Mouse (Mus musculus): ENCODE measurements around the gene Ttc33.
A peak's percentile ranks its signal among the peaks of the same experiment; 100 is the strongest.
"Not testable (repeated sequence)": the region's sequence is repeated elsewhere in the genome, so short reads cannot be mapped to it uniquely, and the experiment has no call there.

The Ttc33 gene

DNA sequence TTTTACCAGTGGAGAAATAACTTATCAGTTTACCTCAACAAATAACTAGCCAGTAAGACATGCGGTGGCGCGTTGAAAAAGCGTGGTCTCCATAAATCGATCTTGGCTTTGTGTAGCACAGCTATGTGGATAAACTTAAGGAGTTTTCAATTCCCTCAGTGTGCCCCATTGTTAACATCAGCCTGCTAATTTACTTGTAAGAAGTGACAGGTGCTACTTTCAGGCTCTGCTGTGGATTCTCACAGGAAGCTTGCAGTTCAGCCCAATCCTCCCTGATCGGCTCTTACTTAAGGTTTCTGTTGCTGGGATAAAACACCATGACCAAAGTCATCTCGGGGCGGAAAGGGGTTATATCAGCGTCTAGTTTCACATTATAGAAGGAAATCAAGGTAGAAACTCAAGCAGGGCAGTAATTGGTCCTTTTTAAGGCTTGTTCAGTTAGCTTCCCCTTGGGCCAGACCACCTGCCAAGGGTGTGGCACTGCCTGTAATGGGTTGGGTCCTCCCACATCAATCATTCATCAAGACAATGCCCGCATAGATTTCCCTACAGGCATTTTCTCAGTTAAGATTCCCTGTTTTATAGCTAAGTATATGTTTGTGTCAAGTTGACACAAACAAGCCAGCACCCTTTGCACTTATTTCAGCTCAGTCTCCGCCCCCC lies 526 bp upstream of the Ttc33 start:
- no peak for ATAC-seq (ENCODE audit: insufficient number of reproducible peaks, low FRiP score, low TSS enrichment)

DNA sequence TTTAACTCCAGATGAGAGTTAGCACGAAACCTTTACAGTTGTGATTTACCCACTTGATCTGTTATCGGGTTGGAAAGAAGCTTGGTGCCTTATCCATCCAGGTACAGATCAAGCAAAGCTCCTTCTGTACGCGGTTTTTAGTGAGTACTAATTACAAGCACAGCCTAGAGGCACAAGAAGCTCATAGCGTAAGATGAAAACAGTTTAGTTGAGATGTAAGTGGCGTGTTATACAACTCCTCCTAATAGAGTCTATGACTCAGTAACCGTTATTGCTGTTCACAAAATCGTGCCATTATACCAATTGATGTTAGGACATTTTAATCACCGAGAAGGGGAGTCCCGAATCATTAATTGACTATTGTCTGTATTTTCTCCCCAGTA lies 959 bp downstream of the Ttc33 start:
- peak; percentile 2; the same call in 1 of the 2 replicates for ATAC-seq (ENCODE audit: insufficient number of reproducible peaks, low FRiP score, low TSS enrichment)

DNA sequence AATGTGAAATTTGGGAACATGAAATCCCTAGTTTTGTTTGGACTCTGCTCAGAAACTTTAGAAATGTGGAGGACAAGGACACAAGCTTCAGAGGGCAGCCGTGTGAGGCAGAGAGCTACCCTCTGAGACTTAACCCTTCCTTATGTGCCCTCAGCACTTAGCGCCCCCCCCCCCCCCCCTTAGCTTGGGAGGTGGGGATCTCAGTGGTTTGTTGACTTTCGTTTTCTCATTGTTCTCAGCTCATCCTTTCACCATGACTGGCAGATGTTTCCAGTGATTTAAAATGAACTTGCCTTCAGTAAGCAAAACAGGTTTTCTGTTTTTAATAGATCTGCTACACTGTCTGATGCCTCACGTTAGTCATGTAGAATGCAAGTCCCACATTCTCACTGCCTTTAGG lies 1.8 kb downstream of the Ttc33 start:
- no peak for ATAC-seq (ENCODE audit: insufficient number of reproducible peaks, low FRiP score, low TSS enrichment)

GRCm38 (mm10) chr15:5188029-5188428 lies 2.7 kb downstream of the Ttc33 start:
- no peak for ATAC-seq (ENCODE audit: insufficient number of reproducible peaks, low FRiP score, low TSS enrichment)

GRCm38 (mm10) chr15:5189504-5190093 lies 4.3 kb downstream of the Ttc33 start:
- no peak for ATAC-seq (ENCODE audit: insufficient number of reproducible peaks, low FRiP score, low TSS enrichment)

- no peak for ATAC-seq (ENCODE audit: insufficient number of reproducible peaks, low FRiP score, low TSS enrichment)
These were observed 8.5 kb downstream of the Ttc33 start for GRCm38 (mm10) chr15:5193833-5194232.

GRCm38 (mm10) chr15:5194446-5194845 lies 9.1 kb downstream of the Ttc33 start:
- ATAC-seq (ENCODE audit: insufficient number of reproducible peaks, low FRiP score, low TSS enrichment), result no peak

DNA sequence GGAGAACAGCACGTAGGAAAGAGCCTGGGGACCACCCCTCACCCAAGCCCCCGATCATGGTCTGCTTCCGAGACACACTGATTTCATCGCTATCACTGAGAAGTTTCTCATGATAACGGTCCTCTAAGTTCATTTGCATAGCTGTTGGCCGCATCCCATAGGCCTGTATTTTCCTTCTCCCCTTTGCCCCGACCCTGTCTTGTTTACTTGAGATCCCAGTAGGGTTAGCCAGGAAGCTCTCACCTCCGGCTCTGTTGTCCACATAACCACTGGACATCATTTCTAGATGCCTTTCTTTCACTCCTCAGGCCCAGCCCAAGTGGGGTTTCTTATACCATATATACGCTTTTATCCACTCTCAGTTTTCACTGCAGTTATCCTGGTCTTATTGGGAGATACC lies 9.6 kb downstream of the Ttc33 start:
- no peak for ATAC-seq (ENCODE audit: insufficient number of reproducible peaks, low FRiP score, low TSS enrichment)

- ATAC-seq (ENCODE audit: insufficient number of reproducible peaks, low FRiP score, low TSS enrichment), result no peak
These were observed 10.7 kb downstream of the Ttc33 start for GRCm38 (mm10) chr15:5195987-5196514.

- ATAC-seq (ENCODE audit: insufficient number of reproducible peaks, low FRiP score, low TSS enrichment), result no peak
These were observed 11.4 kb downstream of the Ttc33 start for GRCm38 (mm10) chr15:5196691-5197090.

DNA sequence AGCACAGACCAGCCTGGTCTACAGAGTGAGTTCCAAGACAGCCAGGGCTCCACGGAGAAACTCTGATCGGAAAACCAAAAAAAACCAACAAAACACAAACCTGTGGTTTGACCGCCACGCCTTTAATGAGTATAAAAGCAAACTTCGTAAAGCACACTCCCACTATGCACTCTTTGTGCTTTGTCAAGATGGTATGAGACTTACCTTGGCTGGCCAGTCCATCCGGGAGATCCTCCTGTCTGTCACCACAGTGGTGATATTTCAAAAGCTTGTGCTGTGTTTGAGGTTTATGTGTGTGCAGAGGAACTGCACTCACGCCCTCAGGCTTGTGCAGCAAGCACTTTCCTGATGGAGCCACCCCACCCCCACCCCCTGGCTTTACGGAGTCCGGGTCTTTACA lies 19.9 kb downstream of the Ttc33 start:
- no peak for ATAC-seq (ENCODE audit: insufficient number of reproducible peaks, low FRiP score, low TSS enrichment)

DNA sequence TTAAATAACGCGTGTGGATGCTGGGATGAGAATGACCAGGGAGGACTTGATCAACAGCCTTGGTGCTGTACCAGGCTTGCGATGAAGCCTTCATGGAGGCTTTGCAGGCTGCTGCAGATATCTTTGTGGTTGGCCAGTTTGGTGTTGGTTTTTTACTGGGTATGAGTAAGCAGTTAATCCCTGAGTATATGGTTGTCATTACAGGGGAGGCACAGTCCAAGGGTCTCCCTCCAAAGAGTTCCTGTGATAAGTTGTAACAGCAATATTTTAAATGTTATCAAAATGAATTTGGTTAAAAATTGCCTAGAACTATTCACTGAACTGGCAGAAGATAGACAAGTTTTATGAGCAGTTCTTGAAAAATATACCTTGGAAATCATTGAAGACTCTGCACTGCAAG lies 23.8 kb downstream of the Ttc33 start:
- ATAC-seq (ENCODE audit: insufficient number of reproducible peaks, low FRiP score, low TSS enrichment), result no peak

DNA sequence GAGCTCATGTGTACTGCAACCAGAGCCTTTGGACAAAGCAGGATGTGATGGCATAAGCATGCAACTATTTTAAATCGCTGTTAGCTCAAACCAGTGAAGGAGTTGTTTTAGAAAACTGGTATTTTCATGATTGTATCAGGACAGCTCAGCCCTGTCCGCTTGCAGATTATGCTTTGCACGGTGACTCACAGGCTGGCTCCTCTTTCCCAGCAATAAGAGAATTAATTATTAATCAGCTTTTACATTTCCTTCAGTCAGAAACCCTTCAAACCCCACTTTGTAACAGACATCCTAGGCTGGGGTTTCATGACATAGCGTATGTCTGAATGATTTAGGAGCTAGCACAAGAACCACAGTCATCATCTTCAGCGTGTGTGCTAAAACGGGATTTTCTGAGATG lies 35.2 kb downstream of the Ttc33 start:
- no peak for ATAC-seq (ENCODE audit: insufficient number of reproducible peaks, low FRiP score, low TSS enrichment)

- ATAC-seq (ENCODE audit: insufficient number of reproducible peaks, low FRiP score, low TSS enrichment), result not testable (repeated sequence)
These were observed 45.4 kb downstream of the Ttc33 start for GRCm38 (mm10) chr15:5230746-5231145.

- no peak for ATAC-seq (ENCODE audit: insufficient number of reproducible peaks, low FRiP score, low TSS enrichment)
These were observed 49.3 kb downstream of the Ttc33 start for GRCm38 (mm10) chr15:5234659-5235058.

- ATAC-seq (ENCODE audit: insufficient number of reproducible peaks, low FRiP score, low TSS enrichment), result no peak
These were observed 50.2 kb downstream of the Ttc33 start for GRCm38 (mm10) chr15:5235527-5235926.

DNA sequence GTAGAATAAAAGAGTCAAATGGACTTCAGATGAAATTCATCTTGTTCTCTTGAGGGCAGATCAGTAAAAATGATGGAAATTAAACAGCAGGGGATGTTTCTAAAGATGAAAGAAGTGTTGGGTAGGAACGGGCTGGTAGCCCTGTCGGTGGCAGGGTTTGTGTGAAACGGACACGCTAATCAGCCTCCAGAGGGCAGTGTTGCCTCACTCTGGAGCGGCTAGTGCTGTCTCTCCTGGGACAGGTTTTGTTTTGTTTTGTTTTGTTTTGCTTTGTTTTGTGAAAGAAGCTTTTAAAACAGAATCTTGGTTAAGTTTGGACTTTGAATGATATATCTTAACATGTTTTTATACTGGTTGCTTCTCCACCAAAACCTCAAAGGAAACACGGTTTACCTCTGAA lies 51.2 kb downstream of the Ttc33 start:
- peak; percentile 67; the same call in 1 of the 2 replicates for ATAC-seq (ENCODE audit: insufficient number of reproducible peaks, low FRiP score, low TSS enrichment)

DNA sequence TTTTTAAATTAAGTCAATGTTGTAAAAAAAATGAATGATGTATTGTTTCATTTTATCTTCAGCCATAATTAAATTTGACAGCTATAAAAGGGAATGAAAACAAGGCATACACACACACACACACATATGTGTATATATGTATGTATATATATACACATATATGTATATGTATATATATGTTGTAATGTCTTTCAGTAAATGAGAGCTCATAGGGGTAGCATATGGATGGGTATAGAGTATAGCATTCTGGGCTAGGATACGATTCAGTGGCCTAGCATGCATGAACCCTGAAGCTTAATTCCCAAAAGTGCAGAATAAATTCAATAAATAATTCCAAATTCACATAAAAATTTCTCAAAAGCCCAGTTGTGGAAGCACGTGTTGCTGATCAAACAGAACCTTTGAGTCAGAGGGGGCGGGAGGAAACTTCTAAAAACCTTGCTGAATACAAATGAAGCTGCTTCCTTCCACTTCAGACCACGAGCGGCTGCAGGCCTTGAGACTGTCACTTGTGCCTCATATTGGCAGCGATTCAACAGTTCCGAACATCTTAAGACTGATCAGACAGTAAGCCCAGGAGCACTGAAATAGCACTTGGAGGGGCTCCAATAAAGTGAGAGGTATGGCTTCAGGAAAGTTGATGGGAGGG lies 51.8 kb downstream of the Ttc33 start:
- ATAC-seq (ENCODE audit: insufficient number of reproducible peaks, low FRiP score, low TSS enrichment), result no peak

GRCm38 (mm10) chr15:5238073-5238472 lies 52.7 kb downstream of the Ttc33 start:
- ATAC-seq (ENCODE audit: insufficient number of reproducible peaks, low FRiP score, low TSS enrichment), result no peak

DNA sequence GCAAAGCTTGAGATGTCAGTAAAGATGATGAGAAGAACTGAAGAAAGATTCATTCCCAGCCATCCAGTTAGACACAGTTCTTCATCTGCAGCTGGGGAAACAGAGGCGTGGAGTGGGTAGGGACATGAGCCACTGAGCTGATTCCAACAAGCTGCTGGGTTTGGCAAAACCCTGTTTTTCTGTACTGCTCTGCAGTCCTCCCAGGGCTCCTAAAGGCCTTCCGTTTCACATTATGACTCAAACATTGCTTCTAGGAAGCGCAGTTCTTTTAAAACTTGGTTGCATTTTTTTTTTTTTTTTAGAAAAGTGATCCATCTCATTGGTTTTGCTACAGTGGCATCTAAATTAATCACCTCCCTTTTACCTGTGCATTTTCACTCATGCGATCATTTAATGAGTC lies 53.2 kb downstream of the Ttc33 start:
- ATAC-seq (ENCODE audit: insufficient number of reproducible peaks, low FRiP score, low TSS enrichment), result no peak

GRCm38 (mm10) chr15:5239361-5239760 lies 54.0 kb downstream of the Ttc33 start:
- ATAC-seq (ENCODE audit: insufficient number of reproducible peaks, low FRiP score, low TSS enrichment), result no peak

DNA sequence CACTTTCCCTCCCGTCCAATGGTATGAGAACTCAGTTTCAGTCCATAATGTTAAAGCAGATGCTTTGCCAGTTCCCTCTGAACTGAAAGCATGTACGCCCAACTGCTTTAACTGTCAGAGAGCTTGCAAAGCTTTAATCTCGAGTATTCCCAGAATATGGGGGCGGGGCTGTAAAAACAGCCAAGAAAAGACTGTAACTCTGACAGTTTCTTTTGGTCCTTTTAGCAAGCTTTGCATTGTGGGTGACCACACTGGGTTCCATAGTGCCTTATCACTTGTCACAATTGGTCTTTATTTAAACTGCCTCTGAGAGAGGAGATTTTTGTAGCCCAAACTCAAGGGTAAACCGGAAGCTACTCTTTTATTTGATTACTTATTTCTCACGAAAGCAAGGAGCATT lies 54.6 kb downstream of the Ttc33 start:
- no peak for ATAC-seq (ENCODE audit: insufficient number of reproducible peaks, low FRiP score, low TSS enrichment)

Measured in cerebellum, adult (tissue).